In genomic region chr2:28923912-28924311, GRCm38 (mm10) we compare ENCODE assay signal across 8 mouse cellular contexts. TPM values are rescaled to one million over a fixed set of nuclear protein-coding genes. Genes with fewer than 3 reads are reported as not detected.
DNase-seq lines count a peak whose midpoint lies in the region; ATAC-seq and TF ChIP-seq lines count a peak whose summit lies in the region.

No protein-coding gene starts in this region.

- TF ChIP-seq CTCF in intestine, postnatal 0 days (IDR thresholded peaks at IDR 0.05; ENCODE audit: low read depth): peak; percentile 93

- peaks cover 84% of the 10 kb centered on the region for H3K27me3 ChIP-seq in forebrain, embryonic 13.5 days
- peaks cover 25% of the 10 kb centered on the region for H3K27me3 ChIP-seq in intestine, postnatal 0 days (replicated peaks; ENCODE audit: control insufficient read depth, insufficient read depth, low read length)
- H3K27me3 ChIP-seq in limb, embryonic 10.5 days (ENCODE audit: low read depth, poor library complexity, severe bottlenecking): peaks cover 100% of the 10 kb centered on the region

- no peaks in the 10 kb centered on the region for H3K4me1 ChIP-seq in forebrain, embryonic 13.5 days
- H3K4me1 ChIP-seq in intestine, postnatal 0 days (replicated peaks; ENCODE audit: control insufficient read depth, insufficient read depth, low read length): no peaks in the 10 kb centered on the region
- no peaks in the 10 kb centered on the region for H3K4me1 ChIP-seq in limb, embryonic 10.5 days

- no peaks in the 10 kb centered on the region for H3K36me3 ChIP-seq in forebrain, embryonic 13.5 days (ENCODE audit: poor library complexity, severe bottlenecking)
- no peaks in the 10 kb centered on the region for H3K36me3 ChIP-seq in intestine, postnatal 0 days (ENCODE audit: control insufficient read depth, insufficient read depth)
- H3K36me3 ChIP-seq in limb, embryonic 10.5 days: no peaks in the 10 kb centered on the region

- peak; percentile 67 for ATAC-seq in forebrain, embryonic 13.5 days
- ATAC-seq in intestine, postnatal 0 days: 0 out of 2 replicates have a peak, but pooled peaks have one; percentile 16

- peak; percentile 65 to 86 for DNase-seq in heart, postnatal 10 days
- DNase-seq in heart, postnatal 25 days (ENCODE audit: low spot score): no peak
- peak; percentile 40 for DNase-seq in c-Kit-positive CD71-negative TER-119-negative erythroid progenitor cells, embryonic 14.5 days (ENCODE audit: low read depth)
- DNase-seq in limb, embryonic 10.5 days (ENCODE audit: low spot score): peak; percentile 90
- peak; percentile 87 for DNase-seq in neural tube, embryonic 10.5 days (ENCODE audit: extremely low spot score, low spot score)
- peak; percentile 6 for DNase-seq in telencephalon, adult 2 months (ENCODE audit: low read depth, low spot score)

- H3K4me2 ChIP-seq in forebrain, embryonic 13.5 days: no peak overlapping the region
- H3K4me2 ChIP-seq in intestine, postnatal 0 days (replicated peaks; ENCODE audit: low read depth): no peak overlapping the region

- no peak overlapping the region for H3K27ac ChIP-seq in forebrain, embryonic 13.5 days
- H3K27ac ChIP-seq in intestine, postnatal 0 days (ENCODE audit: low read depth, low read length): no peak overlapping the region
- H3K27ac ChIP-seq in limb, embryonic 10.5 days: no peak overlapping the region

- H3K9me3 ChIP-seq in forebrain, embryonic 13.5 days (replicated peaks): no peaks in the 10 kb centered on the region
- H3K9me3 ChIP-seq in intestine, postnatal 0 days (ENCODE audit: control insufficient read depth): no peaks in the 10 kb centered on the region
- H3K9me3 ChIP-seq in limb, embryonic 10.5 days (replicated peaks): no peaks in the 10 kb centered on the region

- no peak overlapping the region for H3K9ac ChIP-seq in forebrain, embryonic 13.5 days
- no peak overlapping the region for H3K9ac ChIP-seq in intestine, postnatal 0 days (ENCODE audit: low read depth, low read length)

- WGBS in forebrain, embryonic 13.5 days: 0% methylated on average over 4 of the region's 4 CpGs
- WGBS in intestine, postnatal 0 days: 0% methylated on average over 4 of the region's 4 CpGs
- 1% methylated on average over 4 of the region's 4 CpGs for WGBS in limb, embryonic 10.5 days

- no peak overlapping the region for H3K4me3 ChIP-seq in forebrain, embryonic 13.5 days
- no peak overlapping the region for H3K4me3 ChIP-seq in intestine, postnatal 0 days (ENCODE audit: low read depth, low read length)
- no peak overlapping the region for H3K4me3 ChIP-seq in limb, embryonic 10.5 days

- intact Hi-C loops in heart, postnatal 10 days (cut with DNase I): loop anchor here (1.0 kb wide), 3 partner anchors 52 to 169 kb away; no protein-coding TSS in a partner anchor
- intact Hi-C loops in heart, postnatal 25 days (cut with DNase I): loop anchor here (1.0 to 5.0 kb wide), 2 partner anchors 53 to 129 kb away; no protein-coding TSS in a partner anchor

RNA-seq across cellular contexts. Expression of gene Barhl1, which starts 7.4 kb away (rescaled TPM):
- not detected for total RNA-seq in heart, postnatal 10 days (2021)
- not detected for total RNA-seq in heart, postnatal 25 days (2021)
- polyA plus RNA-seq in forebrain, embryonic 13.5 days (2015; fragmentation: Nextera tagmentation; extraction: Ambion mirVana): 1.3 and 4.4 TPM in 2 replicates
- polyA plus RNA-seq in intestine, postnatal 0 days (2015; fragmentation: Nextera tagmentation; extraction: Ambion mirVana): not detected in 2 replicates
- polyA plus RNA-seq in limb, embryonic 10.5 days (2016; fragmentation: Nextera tagmentation; extraction: Ambion mirVana): not detected in 2 replicates
